Mouse (Mus musculus): ENCODE measurements around the gene Akap8.

Gene Akap8

DNA sequence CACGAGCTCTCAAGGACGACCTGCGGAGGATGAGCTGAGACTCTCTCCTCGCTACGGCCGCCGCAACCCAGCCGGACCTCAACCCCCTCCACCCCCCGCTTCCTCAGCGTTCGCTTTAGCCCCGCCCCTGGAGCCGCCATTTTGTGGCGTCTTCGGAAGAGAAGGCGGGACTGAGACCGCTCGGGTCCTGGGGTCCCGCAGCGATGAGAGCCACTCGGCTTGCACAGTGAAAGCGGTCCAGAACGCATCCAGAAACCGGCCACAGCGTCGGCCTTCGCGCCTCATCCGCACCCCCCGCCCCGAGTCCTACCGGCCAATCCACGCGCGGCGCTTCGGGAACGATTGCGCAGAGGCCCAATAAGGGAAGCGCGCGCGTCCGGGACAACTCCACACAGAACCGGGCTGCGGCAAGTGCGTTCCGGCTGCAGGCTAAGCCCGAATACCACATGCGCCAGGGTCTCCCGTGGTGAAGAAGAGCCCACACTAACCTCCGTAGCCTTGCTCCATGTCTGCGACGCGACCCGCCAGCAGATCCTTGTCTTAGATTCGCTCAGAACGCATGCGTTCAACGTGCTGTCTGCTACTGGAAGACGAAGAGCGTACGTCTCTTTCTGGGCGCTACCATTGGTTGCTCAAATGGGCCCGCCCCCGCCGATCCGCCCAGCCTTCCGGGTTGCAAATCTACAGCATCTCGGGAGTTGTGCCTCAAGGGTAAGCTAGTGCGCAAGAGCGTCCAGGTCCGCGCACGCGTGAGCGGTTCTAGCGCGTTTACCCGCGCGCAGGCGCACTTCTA, at the start of gene Akap8:
Gene Akap8, minus strand, starts transcription at position 642 of the 793 bp plus-strand sequence.
- peak; percentile 96 for DNase-seq (ENCODE audit: low read depth, low spot score)

DNA sequence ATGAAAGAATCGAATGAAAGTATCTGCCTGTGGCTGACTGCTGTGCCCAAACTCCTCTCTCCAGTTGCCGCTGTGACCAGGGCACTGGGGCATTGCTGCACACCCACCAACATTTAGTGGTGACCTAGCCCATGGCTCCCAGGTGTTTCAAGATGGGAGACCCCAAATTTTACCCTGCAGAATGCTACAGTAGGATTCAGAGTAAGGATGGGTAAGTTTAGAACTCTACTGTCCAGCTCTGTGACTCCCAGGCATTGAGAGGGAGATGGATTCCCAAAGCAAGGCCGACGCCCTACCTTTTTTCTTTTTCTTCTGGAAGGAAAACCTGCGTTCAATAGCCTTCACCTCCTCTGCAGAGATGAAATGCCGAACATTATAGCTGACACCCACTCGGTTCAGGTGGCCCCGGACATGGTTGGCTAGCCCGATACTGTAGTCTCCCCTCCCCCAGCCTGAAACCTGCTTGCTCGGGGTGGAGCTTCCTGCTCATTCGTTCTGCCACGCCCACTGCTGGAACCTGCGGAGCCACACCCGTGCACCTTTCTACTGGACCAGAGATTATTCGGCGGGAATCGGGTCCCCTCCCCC, 48.0 kb upstream of the Akap8 start:
- DNase-seq (ENCODE audit: low read depth, low spot score), result no peak

DNA sequence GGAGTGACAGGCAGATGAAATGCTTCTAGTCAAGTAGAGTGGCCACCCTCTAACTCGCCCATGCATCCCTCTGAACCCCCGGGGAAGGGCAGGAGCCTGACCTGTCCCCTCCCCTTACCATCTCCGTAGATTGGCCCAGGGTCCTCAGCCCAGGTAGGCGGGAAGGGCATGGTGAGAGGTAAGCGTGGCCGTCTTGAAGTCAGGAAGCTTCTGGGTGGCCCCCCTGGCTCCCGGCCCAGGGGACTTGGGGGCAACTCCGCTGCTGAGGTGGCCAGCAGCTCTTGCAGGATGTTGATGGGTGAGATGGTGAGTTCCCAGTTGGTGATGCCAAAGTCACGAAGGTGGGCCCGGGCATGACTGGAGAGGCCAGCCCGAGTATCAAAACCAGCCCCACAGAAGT, 46.7 kb upstream of the Akap8 start:
- DNase-seq (ENCODE audit: low read depth, low spot score), result no peak

DNA sequence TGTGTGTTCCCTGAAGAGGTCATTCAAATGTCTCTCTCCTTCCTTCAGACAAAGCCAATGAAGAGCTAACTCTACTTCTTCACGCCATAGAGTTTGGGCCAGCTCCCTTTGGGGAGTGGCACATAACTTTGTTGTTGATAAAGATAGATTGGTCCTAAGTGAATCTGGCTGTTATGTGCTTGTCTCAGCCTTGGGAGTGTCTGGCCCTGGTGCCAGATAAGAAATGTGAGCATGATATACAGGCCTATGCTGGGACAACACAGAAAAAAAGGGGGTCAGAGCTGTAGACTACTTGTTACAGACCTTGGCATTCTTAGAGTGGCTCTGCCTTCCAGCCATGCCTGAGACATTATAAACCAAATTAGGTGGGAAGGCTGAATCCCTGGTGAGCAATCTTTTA, 44.3 kb upstream of the Akap8 start:
- no peak for DNase-seq (ENCODE audit: low read depth, low spot score)

DNA sequence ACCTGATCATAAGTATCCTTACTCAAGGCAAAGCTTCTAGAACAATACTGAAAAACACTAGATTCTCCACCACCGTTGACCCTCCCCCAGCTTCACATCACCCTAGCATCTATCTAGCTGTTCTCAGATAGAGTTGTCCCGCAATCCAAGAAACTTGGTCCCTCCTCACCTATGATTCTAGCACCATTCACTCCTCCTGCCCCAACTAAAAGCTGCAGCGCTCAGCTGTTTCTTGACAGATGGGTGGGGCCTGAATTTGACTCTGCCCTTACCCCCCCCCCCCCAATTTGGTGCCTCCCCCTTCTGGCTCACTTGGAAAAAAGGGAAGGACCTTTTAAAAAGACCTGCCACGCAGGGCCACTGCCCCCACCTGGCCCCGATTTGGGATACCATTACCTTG, 43.8 kb upstream of the Akap8 start:
- DNase-seq (ENCODE audit: low read depth, low spot score), result no peak

DNA sequence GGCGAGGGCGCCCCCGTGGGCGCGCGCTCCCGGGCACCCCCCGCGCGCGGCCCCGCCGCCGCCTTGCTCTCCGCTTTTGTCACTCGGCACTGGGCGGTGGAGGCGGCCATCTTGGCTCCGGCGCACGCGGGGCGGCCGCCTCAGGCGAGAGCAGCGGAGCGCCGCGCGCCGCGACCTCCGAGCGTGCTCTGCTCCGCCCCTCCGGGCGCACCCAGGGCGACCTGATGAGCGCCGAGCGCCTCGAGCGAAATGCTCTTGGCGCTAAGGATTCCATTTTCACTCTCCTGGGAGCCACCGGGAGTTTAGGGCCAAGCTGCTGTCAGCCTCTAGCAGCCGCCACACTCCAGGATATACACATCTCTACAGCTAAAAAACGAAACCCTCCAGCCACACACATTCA, 43.3 kb upstream of the Akap8 start:
- peak; percentile 86 for DNase-seq (ENCODE audit: low read depth, low spot score)

DNA sequence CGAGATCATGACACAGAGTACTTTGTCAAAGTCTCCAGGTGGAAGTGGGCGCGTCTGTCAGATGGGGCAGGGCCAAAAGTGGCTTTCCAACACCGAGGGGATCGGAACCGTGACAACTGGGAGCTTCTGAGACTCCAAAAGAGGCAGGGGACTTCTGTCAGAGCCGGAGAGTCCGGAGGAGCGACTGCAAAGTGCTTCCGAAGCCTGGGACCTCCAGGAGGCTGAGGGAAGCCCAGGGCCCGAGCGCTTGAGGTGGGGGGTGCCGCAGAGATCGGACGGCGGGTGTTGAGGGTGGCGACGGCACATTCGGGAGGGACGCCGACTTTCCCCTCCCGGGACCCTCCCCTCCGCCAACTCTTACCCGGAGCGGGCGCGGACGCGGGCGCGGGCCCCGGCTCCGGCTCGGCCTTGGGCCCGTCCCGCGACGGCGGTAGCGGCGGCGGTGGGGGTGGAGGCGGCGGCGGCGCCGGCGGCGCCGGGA, 42.8 kb upstream of the Akap8 start:
- DNase-seq (ENCODE audit: low read depth, low spot score), result no peak

DNA sequence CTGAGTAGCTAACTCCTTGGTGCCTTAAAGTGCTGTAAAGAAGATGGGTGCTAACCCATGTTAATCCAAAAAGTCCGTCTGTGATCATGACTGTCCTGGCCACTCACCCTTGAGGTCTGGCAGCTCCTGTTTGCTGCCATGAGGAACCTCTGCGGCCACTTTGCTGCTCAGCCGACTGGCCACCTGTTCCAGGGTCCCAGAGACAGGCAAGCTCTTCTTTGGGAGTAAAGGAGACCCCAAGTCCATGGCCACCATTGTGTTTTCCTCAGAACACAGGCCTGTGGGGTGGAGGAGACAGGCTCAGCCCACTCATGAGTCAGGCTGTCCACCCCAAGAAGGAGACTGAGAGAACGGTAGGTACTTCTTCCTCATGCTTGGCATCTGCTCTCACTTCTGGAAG, 41.6 kb upstream of the Akap8 start:
- no peak for DNase-seq (ENCODE audit: low read depth, low spot score)

DNA sequence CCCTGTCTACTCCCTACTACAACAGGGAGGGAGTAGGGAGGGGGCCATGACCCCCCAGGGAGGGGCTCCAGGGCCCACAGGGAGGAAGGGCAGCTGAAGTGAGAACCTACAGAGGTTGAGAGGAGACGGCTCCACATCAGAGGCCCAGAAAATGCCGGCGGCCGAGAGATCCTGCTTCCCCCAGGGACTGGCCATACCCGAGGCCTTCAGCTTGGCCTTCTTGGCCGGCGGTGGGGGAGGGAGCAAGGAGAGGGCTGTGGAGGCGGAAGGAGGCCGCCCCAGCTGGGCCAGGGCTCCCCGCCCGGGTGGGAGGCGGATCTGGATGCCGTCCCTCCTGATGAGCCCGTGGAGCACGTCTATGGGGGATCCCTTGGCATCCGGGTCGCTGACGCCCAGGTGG, 38.9 kb upstream of the Akap8 start:
- DNase-seq (ENCODE audit: low read depth, low spot score), result no peak

DNA sequence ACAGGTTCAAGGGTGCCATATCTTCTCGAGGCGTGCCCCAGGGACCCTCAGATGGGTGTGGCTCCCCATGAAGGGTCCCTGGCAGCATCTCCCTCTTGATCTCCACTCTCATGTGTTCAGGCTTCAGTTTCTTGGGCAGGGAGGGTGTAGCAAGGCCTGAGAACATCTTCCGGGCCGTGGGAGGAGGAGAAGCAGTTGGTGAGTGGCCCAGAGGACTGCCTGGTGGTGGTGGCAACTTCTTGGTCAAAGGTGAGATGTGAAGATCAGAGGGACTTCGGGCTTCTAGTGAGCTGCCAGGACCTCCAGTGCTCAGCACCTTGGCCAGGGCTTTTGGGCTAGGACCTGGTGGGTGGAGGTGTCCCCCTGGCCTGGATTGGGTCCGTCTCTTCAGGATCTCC, 37.9 kb upstream of the Akap8 start:
- no peak for DNase-seq (ENCODE audit: low read depth, low spot score)

DNA sequence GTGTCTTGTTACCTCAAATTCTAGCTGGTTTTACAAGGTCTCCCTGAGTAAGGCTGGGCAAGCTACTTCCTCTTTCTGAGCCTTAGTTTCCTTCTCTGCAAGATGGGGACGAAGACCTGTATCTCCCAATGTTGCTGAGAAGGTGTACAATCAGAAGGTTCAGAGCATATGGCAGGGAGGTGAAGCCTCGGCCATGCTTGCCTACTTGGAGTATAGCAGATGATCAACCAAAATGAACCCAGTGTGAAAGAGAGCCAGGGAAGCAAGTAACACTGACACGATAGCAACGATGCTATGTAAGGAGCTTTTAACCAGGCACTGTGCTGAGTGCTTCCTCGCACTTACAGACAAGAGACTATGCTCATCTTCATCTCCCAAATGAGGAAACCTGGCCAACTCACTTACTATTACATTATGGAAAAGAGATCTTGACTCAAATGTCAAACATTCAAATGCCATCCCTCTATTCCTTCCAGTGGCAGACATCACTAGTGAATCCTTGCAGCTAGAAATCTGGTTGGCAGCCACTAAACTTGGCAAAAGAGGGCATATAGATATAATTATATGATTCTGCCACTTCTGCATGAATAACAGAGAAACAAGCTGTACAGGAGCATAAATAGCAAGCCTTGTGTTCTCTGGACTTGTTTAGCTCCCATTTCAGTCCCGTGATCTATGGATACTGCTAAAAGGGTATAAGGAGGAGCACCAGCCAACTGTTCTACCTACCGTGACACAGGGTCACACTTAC, 37.3 kb upstream of the Akap8 start:
- DNase-seq (ENCODE audit: low read depth, low spot score), result no peak

DNA sequence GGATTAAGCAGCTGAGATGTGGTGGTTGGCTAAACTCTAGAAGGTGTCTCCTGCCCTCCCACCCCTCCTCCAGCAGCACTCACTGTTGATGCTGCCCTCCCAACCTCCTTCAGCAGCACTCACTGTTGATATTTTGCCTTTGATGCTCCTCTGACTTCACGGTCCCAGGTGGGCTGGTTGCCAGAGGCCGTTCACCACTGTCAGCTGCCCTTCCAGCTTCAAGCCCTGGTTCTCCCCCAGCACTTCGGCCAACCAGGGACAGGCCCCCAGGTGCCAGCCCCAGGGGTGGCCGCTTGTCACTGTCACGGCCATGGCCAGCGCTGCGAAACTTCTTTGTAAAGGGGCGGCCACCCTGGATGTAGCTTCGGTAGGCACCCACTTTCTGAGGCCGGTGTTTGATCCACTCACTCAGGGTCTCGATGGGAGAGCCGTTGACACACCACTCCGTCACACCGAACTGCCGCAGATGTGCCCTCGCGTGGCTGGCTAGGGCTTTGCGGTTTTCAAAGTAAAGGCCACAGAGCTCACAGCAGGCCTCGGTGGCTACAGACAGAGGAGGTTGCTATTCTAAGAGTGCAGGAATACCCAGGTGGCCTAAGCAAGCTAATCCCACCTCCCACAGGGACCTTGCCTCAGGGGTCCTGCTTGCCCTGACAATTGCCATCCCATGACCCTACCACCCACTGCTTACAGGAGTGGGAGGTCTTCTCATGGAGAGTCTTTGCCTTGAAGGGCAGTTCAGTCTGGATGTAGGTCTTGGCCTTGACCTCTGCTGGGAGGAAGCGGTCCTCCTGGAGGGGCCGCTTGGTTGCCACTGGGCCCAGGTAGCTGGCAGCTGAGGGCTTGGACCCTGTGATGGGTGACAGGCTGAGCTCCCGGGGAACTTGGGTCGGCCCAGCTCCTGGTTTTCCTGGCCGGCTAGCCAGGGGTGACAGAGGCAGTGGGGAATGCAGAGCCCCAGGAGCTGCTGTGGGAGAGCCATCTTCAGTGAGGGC, 36.0 kb upstream of the Akap8 start:
- no peak for DNase-seq (ENCODE audit: low read depth, low spot score)

DNA sequence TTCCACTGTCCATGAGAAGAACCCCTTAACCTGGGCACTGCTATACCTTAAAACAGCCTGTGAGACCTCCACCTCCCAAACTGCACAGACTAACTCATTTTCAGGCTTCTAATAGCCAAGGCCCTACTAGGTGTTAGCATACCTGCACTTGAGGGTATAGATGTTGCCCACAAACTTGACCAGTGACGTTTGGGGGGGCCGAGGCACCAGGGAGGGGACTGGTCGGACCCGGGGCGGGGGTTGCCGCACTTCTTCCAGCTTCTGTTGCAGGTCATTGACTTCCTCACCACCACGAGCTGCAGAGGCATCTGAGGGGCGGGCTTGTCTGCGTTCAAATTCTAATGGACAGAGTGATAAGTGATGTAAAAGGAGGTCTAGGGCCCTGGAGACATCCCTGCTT, 35.2 kb upstream of the Akap8 start:
- DNase-seq (ENCODE audit: low read depth, low spot score), result no peak

DNA sequence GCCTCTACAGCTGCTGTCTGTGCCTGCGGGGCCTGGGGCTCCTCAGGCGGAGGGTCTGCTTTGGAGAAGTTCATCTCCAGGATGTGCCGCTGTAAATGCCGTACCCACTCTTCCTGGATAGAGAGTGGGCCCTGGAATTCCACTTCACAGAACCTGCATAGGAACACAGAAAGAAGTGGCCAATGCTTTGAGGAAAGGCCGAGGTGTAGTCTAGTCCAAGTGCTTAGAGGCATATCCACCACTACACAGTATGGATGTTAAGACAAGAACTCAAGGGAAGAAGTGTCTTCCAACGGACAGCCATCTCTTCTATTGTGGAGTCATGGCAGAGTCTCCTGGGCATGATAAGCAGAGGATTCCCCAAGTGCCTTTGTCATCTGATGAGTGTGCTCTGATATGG, 34.0 kb upstream of the Akap8 start:
- no peak for DNase-seq (ENCODE audit: low read depth, low spot score)

DNA sequence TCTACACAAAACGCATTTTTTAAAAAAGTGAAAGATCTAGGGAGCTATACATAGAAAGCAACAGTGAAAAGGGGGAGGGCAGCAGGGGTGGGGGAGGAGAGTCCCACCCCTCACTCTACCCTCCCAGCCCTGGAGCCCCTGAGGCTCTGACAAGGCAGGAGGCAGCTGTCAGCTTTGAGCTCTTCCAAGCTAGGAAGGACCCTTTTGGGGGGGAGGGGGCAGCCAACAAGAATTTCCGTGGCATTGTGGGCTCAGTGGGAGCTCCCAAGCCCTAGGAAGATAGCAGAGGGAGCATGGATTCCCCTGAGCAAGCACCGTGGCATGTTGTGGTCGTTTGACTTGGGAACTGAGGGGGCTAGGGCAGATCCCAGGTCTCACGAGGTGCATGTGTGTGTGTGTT, 33.2 kb upstream of the Akap8 start:
- no peak for DNase-seq (ENCODE audit: low read depth, low spot score)

DNA sequence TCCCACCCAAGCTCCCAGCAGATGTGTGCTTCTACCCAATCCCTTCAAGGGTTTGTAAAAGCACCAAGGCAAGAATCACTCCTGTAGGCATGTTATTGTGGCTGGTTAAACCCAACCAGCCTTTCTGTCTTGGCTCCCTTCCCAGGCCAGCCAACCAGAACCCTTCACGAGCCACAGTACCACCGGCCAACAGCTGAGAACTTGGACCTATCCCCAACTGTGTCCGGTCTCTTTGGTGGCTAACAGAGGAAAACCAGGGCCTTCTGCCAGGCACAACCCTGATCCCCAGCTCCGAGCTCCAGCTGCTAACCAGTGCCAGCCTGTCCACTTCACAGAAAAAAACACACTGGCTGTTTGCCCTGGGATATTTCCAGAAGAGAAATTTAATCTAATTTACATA, 32.7 kb upstream of the Akap8 start:
- no peak for DNase-seq (ENCODE audit: low read depth, low spot score)

DNA sequence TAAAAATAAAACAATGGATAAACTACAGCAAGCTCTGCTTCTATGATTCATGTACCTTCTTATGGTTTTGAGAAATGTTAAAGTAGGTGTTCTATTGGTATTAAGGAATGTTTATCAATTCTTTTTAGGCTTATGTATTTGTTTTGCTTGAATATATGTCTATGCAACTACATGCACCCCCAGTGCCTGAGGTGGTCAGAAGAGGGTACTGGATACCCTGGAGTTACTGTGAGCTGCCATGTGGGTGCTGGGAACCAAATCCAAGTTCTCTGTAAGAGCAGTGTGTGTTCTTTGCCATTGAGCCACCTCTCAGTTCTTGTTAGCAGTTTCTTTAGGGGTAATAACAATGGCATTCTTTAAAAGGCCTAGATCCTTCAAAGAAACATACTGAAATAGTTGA, 30.7 kb upstream of the Akap8 start:
- no peak for DNase-seq (ENCODE audit: low read depth, low spot score)

DNA sequence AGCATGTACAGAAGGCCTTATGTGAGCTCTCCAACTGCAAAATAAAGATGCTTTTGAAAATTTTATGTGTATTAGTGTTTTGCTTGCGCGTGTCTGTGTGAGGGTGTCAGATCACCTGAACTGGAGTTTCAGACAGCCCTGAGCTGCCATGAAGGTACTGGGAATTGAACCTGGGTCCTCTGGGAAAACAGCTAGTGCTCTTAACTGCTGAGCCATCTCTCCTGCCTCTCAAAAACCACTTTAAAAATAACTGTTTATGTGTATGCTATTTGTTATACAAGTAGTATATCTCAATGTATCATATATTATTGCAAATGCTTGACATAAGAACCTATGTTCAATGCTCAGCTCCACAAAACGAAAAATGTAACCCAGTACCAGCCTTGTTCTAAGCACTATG, 30.2 kb upstream of the Akap8 start:
- no peak for DNase-seq (ENCODE audit: low read depth, low spot score)

DNA sequence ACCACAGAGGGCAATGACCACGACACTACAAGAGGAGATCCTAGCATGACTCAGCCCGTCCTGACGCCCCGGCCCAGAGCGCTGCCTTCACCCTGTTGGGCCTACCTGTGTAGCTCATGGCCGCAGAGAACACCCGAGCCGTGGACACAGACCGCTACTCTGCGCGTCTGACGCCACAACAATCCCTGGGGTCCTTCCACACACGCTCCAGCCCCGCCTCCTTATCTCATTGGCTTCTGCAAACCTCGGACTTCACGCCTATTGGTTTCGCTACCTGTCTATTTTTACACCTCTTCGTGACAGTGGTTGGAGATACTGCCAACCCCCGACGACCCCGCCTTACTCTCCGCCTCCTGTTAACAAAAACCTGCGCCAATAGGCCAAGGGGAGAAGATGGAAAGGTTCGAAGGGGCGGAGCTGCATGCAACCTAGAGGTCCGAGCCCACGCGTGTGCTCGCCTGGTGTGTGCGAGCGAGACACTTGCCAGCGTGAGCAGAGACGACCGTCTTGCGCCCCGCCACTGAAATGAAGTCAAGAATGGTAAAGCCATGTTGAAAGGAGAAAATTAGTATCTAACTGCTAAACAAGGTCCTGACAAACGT, 29.4 kb upstream of the Akap8 start, which contains the start of gene Akap8l:
Gene Akap8l, minus strand, starts transcription at position 226 of the 602 bp plus-strand sequence.
- DNase-seq (ENCODE audit: low read depth, low spot score), result peak; percentile 95

DNA sequence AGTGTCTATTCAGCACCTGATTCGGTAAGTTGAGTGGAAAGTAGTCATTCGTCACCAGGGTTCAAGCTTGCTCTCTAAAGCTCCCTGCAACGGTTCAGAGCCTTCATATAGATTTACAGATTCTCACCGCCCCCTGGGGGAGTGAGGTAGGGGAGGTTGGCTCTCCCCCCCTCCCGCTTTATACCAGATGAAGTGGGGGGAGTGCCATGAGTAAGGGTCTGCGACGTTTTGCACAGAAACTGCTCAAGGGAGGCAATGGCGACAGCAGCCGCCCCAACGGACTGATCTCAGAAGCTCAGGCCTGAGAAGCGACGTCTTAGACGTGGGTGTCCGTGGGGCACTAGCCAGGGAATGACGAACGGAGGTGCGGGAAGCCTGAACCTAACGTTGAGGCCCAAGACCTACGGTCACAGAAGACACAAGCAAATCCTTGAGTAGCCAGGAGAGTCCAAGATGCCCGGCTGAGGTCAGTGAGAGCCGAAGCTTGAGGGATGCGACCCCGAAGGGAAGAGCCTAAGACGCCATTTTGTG, 28.9 kb upstream of the Akap8 start:
- DNase-seq (ENCODE audit: low read depth, low spot score), result no peak

All from embryo, embryonic 11.5 days (tissue).